Mouse (Mus musculus) lung, postnatal 10 days (tissue): ENCODE data around the gene BC035044.
A peak's percentile ranks its signal among the peaks of the same experiment; 100 is the strongest.
"Not testable (repeated sequence)": the region's sequence is repeated elsewhere in the genome, so short reads cannot be mapped to it uniquely, and the experiment has no call there.

Experiments
- DNase-seq: peaks from one replicate; pipeline ENCODE4 v3.0.0; 2021

BC035044 gene

GRCm38 (mm10) chr6:128826781-128827180, 64.1 kb downstream of the BC035044 start:
- no peak for DNase-seq

- DNase-seq, result peak; percentile 8
Measured at GRCm38 (mm10) chr6:128826132-128826531, 64.8 kb downstream of the BC035044 start, which contains the start of the genes Gm44511 and Klrb1b. TSS of gene Gm44511 (minus strand) at chr6:128826315. TSS of gene Klrb1b (minus strand) at chr6:128826331.

GRCm38 (mm10) chr6:128818083-128818802, 72.7 kb downstream of the BC035044 start:
- DNase-seq, result no peak

- peak; percentile 61 for DNase-seq
Measured at GRCm38 (mm10) chr6:128808532-128808931, 82.4 kb downstream of the BC035044 start.

GRCm38 (mm10) chr6:128807021-128807420, 83.9 kb downstream of the BC035044 start:
- peak; percentile 13 for DNase-seq

GRCm38 (mm10) chr6:128804823-128805640, 85.9 kb downstream of the BC035044 start:
- peak; percentile 74 for DNase-seq

GRCm38 (mm10) chr6:128802999-128803857, 87.7 kb downstream of the BC035044 start:
- peak; percentile 97 for DNase-seq

- no peak for DNase-seq
Measured at GRCm38 (mm10) chr6:128802557-128802956, 88.4 kb downstream of the BC035044 start.

- DNase-seq, result not testable (repeated sequence)
Measured at GRCm38 (mm10) chr6:128800696-128801095, 90.2 kb downstream of the BC035044 start.

- no peak for DNase-seq
Measured at GRCm38 (mm10) chr6:128799896-128800270, 91.0 kb downstream of the BC035044 start.

- DNase-seq, result peak; percentile 90
Measured at GRCm38 (mm10) chr6:128799144-128799895, 91.6 kb downstream of the BC035044 start.
